Mouse (Mus musculus): ENCODE results near the gene Mfn1. TPM values are rescaled to one million over a fixed set of nuclear protein-coding genes. Genes with fewer than 3 reads are reported as not detected.
A peak's percentile ranks its signal among the peaks of the same experiment; 100 is the strongest.

Gene Mfn1
- polyA plus RNA-seq, 1 experiment from 2014 or later: 29.6 TPM

DNA sequence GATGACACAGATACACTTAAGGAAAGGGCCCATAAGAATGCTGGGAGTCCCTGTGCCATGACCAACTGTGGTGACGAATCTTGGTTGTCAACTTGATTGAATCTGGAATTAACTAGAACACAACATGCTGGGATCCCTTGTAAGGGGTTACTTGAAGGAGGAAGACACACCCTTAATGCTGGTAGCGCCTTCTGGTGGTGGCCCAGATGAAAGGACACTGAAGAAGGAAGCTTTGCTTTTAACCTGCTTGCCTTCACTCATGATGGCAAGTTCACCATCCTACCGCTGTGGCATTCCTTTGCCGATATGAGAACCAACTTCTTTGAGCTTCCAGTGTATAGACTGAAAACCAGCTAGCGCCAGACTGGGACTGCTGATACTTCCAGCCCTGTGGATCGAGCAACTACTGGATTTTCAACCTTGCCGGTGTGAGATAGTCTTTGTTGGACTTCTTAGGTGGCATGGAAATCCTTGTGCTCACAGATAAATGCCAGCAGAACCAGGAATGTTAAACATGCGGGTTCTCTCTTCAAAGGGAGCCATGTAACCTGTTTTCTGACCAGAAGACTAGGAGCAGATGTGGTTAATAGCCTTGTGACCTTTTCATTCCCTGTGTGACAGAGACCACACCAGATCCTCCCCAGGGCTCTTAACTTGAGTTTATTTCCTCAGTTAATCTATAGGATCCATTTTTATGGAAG lies 34.7 kb upstream of the Mfn1 start:
- Histone ChIP-seq H3K9ac (ENCODE audit: low read depth, low read length) (no peak overlapping the region), H3K4me1 (ENCODE audit: control insufficient read depth, insufficient read depth, low read length) (no peaks in the 10 kb centered on the region), H3K4me2 (replicated peaks; ENCODE audit: low read depth, low read length) (no peak overlapping the region), H3K4me3 (ENCODE audit: low read length) (no peak overlapping the region), H3K27me3 (ENCODE audit: control insufficient read depth, insufficient read depth, low read length) (no peaks in the 10 kb centered on the region), H3K9me3 (ENCODE audit: control insufficient read depth, low read length) (no peaks in the 10 kb centered on the region), H3K27ac (ENCODE audit: low read depth, low read length) (no peak overlapping the region), H3K36me3 (ENCODE audit: control insufficient read depth, insufficient read depth, low read length) (no peaks in the 10 kb centered on the region)
- no peak for ATAC-seq (ENCODE audit: low FRiP score, low TSS enrichment)
- WGBS: 85% methylated on average over 8 of the region's 8 CpGs

DNA sequence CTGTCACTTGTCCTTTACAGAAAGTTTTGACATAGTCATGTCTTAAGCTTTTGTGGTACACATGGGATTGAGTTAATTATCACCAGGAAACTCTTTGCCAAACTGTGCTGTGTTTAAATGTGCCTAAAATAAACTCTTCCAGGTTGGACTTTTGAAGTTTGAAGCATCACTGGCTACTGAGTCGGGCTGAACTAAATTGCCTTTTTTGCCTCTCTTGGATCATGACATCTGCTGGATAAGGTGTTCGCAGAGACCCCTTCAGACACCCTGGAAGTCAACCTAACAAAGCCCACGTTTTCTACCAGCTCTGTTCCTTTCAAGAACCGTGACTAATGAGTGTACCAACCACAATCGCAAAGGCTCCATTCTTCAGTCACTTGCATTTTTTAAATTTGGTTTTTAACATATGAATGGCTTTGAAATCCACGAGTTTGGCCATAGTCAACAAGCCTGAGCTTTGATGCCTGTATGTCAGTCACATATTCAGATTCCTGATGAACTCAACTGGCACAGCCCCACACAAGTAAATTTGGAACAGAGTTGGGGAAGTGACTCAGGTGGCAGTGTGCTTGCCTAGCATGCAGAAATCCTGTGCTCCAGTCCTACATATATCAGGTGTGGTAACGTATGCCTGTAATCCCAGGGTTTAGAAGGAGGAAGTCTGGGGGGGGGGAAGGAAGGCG lies 34.0 kb upstream of the Mfn1 start:
- ATAC-seq (ENCODE audit: low FRiP score, low TSS enrichment): no peak
- Histone ChIP-seq H3K9me3 (ENCODE audit: control insufficient read depth, low read length) (no peaks in the 10 kb centered on the region), H3K36me3 (ENCODE audit: control insufficient read depth, insufficient read depth, low read length) (no peaks in the 10 kb centered on the region), H3K4me2 (replicated peaks; ENCODE audit: low read depth, low read length) (no peak overlapping the region), H3K27me3 (ENCODE audit: control insufficient read depth, insufficient read depth, low read length) (no peaks in the 10 kb centered on the region), H3K4me1 (ENCODE audit: control insufficient read depth, insufficient read depth, low read length) (no peaks in the 10 kb centered on the region), H3K9ac (ENCODE audit: low read depth, low read length) (no peak overlapping the region), H3K4me3 (ENCODE audit: low read length) (no peak overlapping the region), H3K27ac (ENCODE audit: low read depth, low read length) (no peak overlapping the region)
- 74% methylated on average over 8 of the region's 8 CpGs for WGBS

DNA sequence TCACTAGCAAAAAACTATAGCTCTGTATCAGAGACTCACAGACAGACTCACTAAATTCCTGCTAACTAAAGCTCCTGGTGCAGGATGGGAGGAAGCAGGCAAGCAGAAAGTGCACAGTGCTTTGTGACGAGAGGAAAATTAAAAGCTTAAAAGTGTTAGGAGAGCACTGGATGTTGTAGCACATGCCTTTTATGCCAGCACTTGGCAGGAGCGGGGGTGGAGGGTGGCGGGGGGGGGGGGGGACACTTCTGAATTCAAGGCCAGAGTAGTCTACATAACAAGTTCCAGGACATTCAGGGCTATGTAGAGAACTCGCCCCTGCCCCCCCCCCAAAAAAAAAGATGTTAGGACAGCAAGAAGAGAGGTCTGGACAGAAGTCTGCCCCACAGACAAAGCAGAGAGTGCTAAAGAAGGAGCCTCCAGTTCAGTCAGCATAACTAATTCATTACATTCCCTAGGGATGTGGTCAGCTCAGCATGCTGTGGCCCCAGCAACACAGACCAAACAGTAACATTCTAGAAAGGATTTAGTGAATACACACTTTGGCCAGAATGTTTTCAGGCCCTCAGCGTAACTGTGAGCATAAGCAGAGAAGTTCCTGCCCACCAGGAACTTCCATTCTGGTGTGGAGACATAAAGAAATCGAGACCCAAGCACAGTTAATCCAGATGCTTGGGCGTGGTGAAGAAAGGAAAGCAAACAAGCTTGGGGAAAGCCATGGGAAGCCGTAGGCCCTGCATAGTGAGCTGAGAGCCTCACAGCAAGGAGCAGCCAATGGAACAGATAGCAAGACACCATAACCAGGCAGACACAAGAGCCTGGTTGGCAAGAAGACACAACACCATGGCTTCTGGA lies 33.2 kb upstream of the Mfn1 start:
- no peak for ATAC-seq (ENCODE audit: low FRiP score, low TSS enrichment)
- no peak overlapping the region for H3K27ac ChIP-seq (ENCODE audit: low read depth, low read length)

DNA sequence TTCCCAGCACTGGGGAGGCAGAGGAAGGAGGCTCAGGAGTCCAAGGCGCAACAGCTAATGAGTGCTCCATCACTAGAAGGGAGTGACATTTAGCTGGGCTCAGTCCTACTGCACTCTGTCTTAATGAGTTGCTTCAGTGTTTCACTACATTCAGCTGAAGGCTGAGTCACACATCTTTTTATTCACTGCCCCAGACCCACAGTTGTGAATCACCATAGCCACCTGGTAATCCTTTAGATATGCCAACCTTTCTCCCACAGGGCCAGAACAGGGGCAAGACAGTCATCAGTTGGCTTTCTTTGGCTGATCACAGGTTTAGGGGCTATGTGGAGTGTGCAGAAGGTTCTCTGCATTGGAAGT lies 32.6 kb upstream of the Mfn1 start:
- H3K36me3 ChIP-seq (ENCODE audit: control insufficient read depth, insufficient read depth, low read length): no peaks in the 10 kb centered on the region

More for the DNA sequence above, 33.2 kb upstream of the Mfn1 start:
- no peaks in the 10 kb centered on the region for H3K36me3 ChIP-seq (ENCODE audit: control insufficient read depth, insufficient read depth, low read length)
- H3K27me3 ChIP-seq (ENCODE audit: control insufficient read depth, insufficient read depth, low read length): no peaks in the 10 kb centered on the region
- H3K9me3 ChIP-seq (ENCODE audit: control insufficient read depth, low read length): no peaks in the 10 kb centered on the region
- 68% methylated on average over 8 of the region's 8 CpGs for WGBS
- no peak overlapping the region for H3K4me2 ChIP-seq (replicated peaks; ENCODE audit: low read depth, low read length)
- no peak overlapping the region for H3K4me3 ChIP-seq (ENCODE audit: low read length)
- no peak overlapping the region; the same call in 1 of the 2 replicates for H3K9ac ChIP-seq (ENCODE audit: low read depth, low read length)
- H3K4me1 ChIP-seq (ENCODE audit: control insufficient read depth, insufficient read depth, low read length): no peaks in the 10 kb centered on the region

DNA sequence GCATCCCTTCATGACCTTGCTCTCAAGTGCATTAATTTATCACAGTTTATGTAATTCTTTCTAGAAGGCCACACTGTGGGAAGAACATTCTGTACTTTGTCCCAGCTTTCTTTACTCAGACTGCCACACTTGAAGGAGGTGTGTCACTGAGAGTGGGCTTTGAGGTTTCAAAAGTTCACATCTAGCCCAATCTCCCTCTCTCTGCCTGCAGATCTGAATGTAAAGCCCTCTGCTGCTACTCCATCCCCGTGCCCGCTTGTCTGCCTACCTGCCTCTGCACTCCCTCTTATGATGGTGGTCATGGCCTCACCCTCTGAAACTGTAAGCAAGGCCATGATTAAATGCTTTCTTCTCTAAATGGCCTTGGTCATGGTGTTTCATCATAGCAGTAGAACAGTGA lies 28.9 kb upstream of the Mfn1 start:
- 93% methylated on average over 2 of the region's 2 CpGs for WGBS
- ATAC-seq (ENCODE audit: low FRiP score, low TSS enrichment): no peak
- no peak overlapping the region for H3K9ac ChIP-seq (ENCODE audit: low read depth, low read length)

More for the DNA sequence above, 32.6 kb upstream of the Mfn1 start:
- Histone ChIP-seq H3K4me2 (replicated peaks; ENCODE audit: low read depth, low read length) (no peak overlapping the region), H3K4me1 (ENCODE audit: control insufficient read depth, insufficient read depth, low read length) (no peaks in the 10 kb centered on the region), H3K27me3 (ENCODE audit: control insufficient read depth, insufficient read depth, low read length) (no peaks in the 10 kb centered on the region), H3K9ac (ENCODE audit: low read depth, low read length) (no peak overlapping the region), H3K27ac (ENCODE audit: low read depth, low read length) (no peak overlapping the region), H3K4me3 (ENCODE audit: low read length) (no peak overlapping the region), H3K9me3 (ENCODE audit: control insufficient read depth, low read length) (no peaks in the 10 kb centered on the region)
- WGBS: 100% methylated on average over 1 of the region's 1 CpGs
- ATAC-seq (ENCODE audit: low FRiP score, low TSS enrichment): no peak

DNA sequence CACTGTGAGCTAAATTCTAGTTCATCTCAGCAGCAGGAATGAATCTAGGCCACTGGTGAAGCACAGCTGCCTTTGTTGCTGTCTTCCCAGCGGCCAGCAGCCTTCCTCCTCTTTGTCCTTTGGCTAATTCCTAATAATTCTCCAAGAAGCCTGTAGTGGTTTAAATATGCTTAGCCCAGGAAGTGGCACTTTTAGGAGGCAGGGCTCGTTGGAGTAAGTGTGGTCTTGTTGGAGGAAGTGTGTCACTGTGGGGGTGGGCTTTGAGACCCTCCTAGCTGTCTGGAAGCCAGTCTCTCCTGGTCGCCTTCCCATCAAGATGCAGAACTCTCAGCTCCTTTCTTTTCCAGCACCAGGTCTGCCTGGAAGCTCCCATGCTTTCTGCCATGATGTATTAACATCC lies 23.4 kb upstream of the Mfn1 start:
- H3K4me1 ChIP-seq (ENCODE audit: control insufficient read depth, insufficient read depth, low read length): no peaks in the 10 kb centered on the region
- H3K4me2 ChIP-seq (replicated peaks; ENCODE audit: low read depth, low read length): no peak overlapping the region
- no peak overlapping the region for H3K4me3 ChIP-seq (ENCODE audit: low read length)
- no peak overlapping the region for H3K9ac ChIP-seq (ENCODE audit: low read depth, low read length)
- no peaks in the 10 kb centered on the region for H3K36me3 ChIP-seq (ENCODE audit: control insufficient read depth, insufficient read depth, low read length)
- ATAC-seq (ENCODE audit: low FRiP score, low TSS enrichment): no peak
- WGBS: 67% methylated on average over 3 of the region's 3 CpGs
- H3K27me3 ChIP-seq (ENCODE audit: control insufficient read depth, insufficient read depth, low read length): no peaks in the 10 kb centered on the region
- H3K27ac ChIP-seq (ENCODE audit: low read depth, low read length): no peak overlapping the region
- no peaks in the 10 kb centered on the region for H3K9me3 ChIP-seq (ENCODE audit: control insufficient read depth, low read length)

More for the DNA sequence above, 28.9 kb upstream of the Mfn1 start:
- no peak overlapping the region for H3K4me2 ChIP-seq (replicated peaks; ENCODE audit: low read depth, low read length)
- no peaks in the 10 kb centered on the region for H3K4me1 ChIP-seq (ENCODE audit: control insufficient read depth, insufficient read depth, low read length)
- no peak overlapping the region for H3K27ac ChIP-seq (ENCODE audit: low read depth, low read length)
- no peak overlapping the region for H3K4me3 ChIP-seq (ENCODE audit: low read length)
- no peaks in the 10 kb centered on the region for H3K27me3 ChIP-seq (ENCODE audit: control insufficient read depth, insufficient read depth, low read length)
- no peaks in the 10 kb centered on the region for H3K36me3 ChIP-seq (ENCODE audit: control insufficient read depth, insufficient read depth, low read length)
- no peaks in the 10 kb centered on the region for H3K9me3 ChIP-seq (ENCODE audit: control insufficient read depth, low read length)

DNA sequence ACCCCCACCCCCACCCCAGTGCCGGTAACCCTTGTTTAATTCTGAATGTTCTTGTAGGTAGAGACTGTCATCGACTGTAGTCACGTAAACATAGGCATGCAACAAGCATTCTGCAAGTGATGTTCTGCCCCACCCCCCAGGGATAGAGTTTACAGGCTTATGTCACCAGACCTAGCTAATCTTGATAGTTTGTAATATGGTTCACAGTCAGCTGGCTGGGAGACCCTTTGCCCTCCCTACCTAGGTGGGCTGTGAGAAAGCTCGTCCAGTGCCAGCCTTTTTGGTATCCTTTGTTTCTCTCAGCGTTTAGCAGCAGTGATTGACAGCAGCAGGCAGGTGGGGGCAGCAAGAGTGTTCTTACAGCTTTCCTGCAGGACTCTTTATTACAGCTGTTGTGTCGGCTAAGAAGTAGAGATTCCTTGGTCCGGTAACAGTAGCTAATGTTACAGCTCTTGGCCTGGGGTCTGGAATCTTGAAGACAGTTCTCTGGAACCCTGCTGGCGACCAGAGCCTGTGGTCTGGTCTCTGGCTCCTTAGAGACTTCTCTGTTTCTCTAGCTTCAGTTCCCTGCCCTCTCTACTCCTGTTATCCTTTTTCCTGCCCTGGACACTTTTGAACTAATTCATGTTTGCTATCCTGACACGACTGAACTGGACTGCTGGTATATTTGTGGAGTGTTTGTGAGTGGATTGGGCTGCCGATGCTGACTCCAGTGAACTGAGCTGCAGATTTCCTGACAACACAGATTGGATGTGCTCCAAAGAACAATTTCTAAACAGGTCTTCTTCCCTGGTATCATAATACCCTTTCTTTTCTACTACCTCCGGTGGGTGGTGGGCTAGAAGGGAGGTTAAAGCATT lies 22.7 kb upstream of the Mfn1 start:
- Histone ChIP-seq H3K27ac (ENCODE audit: low read depth, low read length) (no peak overlapping the region), H3K27me3 (ENCODE audit: control insufficient read depth, insufficient read depth, low read length) (no peaks in the 10 kb centered on the region), H3K36me3 (ENCODE audit: control insufficient read depth, insufficient read depth, low read length) (no peaks in the 10 kb centered on the region), H3K9me3 (ENCODE audit: control insufficient read depth, low read length) (no peaks in the 10 kb centered on the region), H3K9ac (ENCODE audit: low read depth, low read length) (no peak overlapping the region), H3K4me1 (ENCODE audit: control insufficient read depth, insufficient read depth, low read length) (no peaks in the 10 kb centered on the region), H3K4me3 (ENCODE audit: low read length) (no peak overlapping the region), H3K4me2 (replicated peaks; ENCODE audit: low read depth, low read length) (no peak overlapping the region)
- ATAC-seq (ENCODE audit: low FRiP score, low TSS enrichment): no peak
- WGBS: 68% methylated on average over 11 of the region's 11 CpGs

DNA sequence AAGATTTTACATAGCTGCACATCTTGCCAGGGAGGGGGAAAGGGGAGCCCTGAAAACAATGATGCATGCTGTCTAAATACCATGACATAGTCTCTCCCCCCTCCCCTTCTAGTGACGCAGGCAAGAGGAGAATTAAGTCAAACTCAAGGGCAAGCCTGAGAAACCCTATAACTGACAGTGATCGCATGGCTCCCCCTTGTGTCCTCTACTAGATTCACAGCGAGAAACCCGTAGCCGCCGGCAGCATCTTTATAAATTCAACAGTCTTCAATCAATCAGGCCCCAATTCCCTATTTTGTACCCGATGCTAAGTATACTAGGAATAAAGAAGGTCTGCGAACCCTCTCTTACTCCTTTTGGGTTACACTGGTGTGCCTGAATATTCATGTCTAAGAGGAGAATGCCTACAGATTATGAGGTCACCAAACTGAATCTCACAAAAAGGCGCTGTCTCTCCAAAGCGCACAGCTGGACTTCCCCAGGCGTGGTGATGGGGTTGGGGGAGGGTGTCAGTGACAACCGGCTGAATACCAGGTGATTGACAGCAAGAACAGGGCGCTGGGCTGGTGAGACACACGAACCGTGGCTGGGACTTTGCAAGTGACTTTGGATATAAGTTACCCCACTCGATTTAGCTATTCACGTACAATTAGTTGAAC lies 20.5 kb upstream of the Mfn1 start:
- 3% methylated on average over 17 of the region's 17 CpGs for WGBS
- no peak overlapping the region for H3K9ac ChIP-seq (ENCODE audit: low read depth, low read length)
- peak overlapping the region; percentile 15; the same call in 1 of the 2 replicates for H3K4me3 ChIP-seq (ENCODE audit: low read length)
- no peaks in the 10 kb centered on the region for H3K9me3 ChIP-seq (ENCODE audit: control insufficient read depth, low read length)
- no peaks in the 10 kb centered on the region for H3K4me1 ChIP-seq (ENCODE audit: control insufficient read depth, insufficient read depth, low read length)
- H3K27ac ChIP-seq (ENCODE audit: low read depth, low read length): no peak overlapping the region
- H3K27me3 ChIP-seq (ENCODE audit: control insufficient read depth, insufficient read depth, low read length): no peaks in the 10 kb centered on the region
- peak overlapping the region; percentile 47 for H3K4me2 ChIP-seq (replicated peaks; ENCODE audit: low read depth, low read length)
- no peaks in the 10 kb centered on the region for H3K36me3 ChIP-seq (ENCODE audit: control insufficient read depth, insufficient read depth, low read length)
- ATAC-seq (ENCODE audit: low FRiP score, low TSS enrichment): no peak

All from kidney, embryonic 14.5 days (tissue).